Mouse (Mus musculus) heart, embryonic 12.5 days (tissue): ENCODE results near the gene Lhx1. TPM values are rescaled to one million over a fixed set of nuclear protein-coding genes. Genes with fewer than 3 reads are reported as not detected.

Source experiments
- ATAC-seq: fragments of 200-750 bp; cut with Nextera tagmentation; 2 replicates; pipeline ENCODE4 v1.8.0; 2017; ENCODE audit warnings: moderate TSS enrichment, moderate library complexity; ENCODE audit not compliant: insufficient number of reproducible peaks, low FRiP score
- H3K27ac ChIP-seq: fragments of 300-500 bp; sonication (generic); 2 replicates; pipeline ENCODE4 v1.5.1; 2016; ENCODE audit warnings: mild to moderate bottlenecking, moderate library complexity; ENCODE audit not compliant: poor library complexity, severe bottlenecking
- H3K27me3 ChIP-seq: fragments of 300-500 bp; sonication (generic); replicated peaks from 2 replicates; pipeline ENCODE4 v1.6.1; 2016; ENCODE audit warnings: mild to moderate bottlenecking, moderate library complexity
- H3K36me3 ChIP-seq: fragments of 300-500 bp; sonication (generic); 2 replicates; pipeline ENCODE4 v1.6.1; 2016; ENCODE audit warnings: mild to moderate bottlenecking, moderate library complexity
- H3K4me1 ChIP-seq: fragments of 300-500 bp; sonication (generic); replicated peaks from 2 replicates; pipeline ENCODE4 v1.6.1; 2016; ENCODE audit warnings: mild to moderate bottlenecking
- H3K4me2 ChIP-seq: fragments of 300-500 bp; sonication (generic); 2 replicates; pipeline ENCODE4 v1.6.1; 2016; ENCODE audit warnings: mild to moderate bottlenecking, moderate library complexity
- H3K4me3 ChIP-seq: fragments of 300-500 bp; sonication (generic); 2 replicates; pipeline ENCODE4 v1.5.1; 2016; ENCODE audit warnings: mild to moderate bottlenecking
- H3K9ac ChIP-seq: fragments of 300-500 bp; sonication (generic); 2 replicates; pipeline ENCODE4 v1.6.1; 2016; ENCODE audit warnings: mild to moderate bottlenecking, moderate library complexity
- H3K9me3 ChIP-seq: fragments of 300-500 bp; sonication (generic); replicated peaks from 2 replicates; pipeline ENCODE4 v1.6.1; 2016; ENCODE audit warnings: mild to moderate bottlenecking, moderate library complexity
- WGBS: fragments of 180-500 bp; shearing (Covaris S2); methylation state at CpG from one replicate; pipeline ENCODE4 v1.1.7; 2016; 5-methylcytosine and 5-hydroxymethylcytosine counted together
- polyA plus RNA-seq: library from polyadenylated mRNA; unstranded; fragments of >200 nt; fragmentation: Nextera tagmentation; extraction: Ambion mirVana; gene quantifications from 2 replicates; pipeline ENCODE4 v1.2.1, GENCODE M21; 2016

Gene Lhx1
- polyA plus RNA-seq, 1 experiment from 2014 or later: 0.05 TPM

DNA sequence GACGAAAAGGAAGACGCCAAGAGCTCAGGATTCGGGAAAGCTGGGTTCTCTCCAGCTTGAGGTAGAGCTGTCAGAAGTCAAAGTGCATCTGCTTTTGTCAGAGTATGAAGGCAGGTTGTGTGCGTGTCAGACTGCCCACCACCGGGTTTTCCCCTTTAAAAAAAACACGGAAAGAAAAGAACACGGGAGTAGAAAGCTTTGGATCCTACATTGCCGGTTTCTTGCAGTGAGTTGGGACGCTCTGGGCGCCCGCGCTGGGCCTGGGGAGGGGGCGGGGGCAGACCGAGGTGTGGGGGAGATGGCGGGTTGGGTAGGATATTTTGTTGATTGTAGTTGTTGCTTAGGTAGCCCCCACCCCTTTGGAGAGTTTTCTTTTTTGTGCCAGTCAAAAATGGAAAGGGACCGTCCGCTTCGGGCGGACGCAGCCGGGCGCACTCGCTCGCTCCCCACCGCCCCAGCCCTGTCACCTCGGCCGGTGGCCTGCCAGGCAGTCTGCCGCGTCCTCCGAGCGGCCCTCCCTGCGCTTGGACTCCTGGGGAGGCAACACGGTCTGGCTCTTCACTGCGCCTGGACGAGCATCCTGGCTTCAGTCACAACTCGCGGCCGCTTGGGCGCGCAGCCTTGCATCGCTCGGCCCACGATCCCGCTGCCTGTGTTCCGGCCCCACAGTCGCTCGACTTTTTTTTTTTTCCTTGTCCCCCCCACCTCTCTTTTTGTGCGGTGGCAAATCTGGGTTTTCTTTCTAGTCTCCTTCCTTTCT lies 644 bp downstream of the Lhx1 start:
- Histone ChIP-seq H3K4me1 (peaks cover 50% of the 10 kb centered on the region), H3K9me3 (no peaks in the 10 kb centered on the region)
- ATAC-seq: 0 out of 2 replicates have a peak, but pooled peaks have one; percentile 39

DNA sequence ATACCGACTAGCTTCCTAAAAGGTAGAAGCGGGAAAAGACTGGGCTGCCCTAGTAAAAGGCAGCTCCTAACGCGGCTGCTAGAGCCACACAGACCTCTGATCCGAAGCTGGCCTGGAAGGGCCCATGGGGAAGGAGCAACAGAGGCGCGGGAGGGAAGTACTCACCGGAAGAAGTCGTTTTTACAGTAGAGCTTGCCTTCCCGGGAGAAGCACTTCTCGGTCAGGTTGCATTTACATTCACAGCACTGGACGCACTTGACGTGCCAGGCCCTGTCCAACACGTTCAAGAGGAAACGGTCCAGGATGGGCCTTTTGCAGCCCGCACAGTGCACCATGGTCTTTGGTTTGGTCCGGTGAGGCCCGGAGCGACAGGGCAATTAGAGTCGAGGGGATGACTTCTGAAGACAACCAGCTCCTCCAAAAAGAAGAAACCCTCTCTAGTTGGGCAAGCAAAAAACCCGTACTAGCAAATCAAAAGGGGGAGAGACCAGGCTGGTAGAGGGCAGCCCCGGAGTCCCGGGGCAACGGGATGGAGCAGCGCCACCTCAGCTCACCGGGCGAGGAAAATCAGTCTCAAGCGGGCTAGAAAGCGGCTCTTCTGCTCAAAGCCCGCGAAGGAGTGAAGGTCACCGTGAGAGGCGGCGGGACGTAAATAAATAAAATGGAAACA lies 1.4 kb downstream of the Lhx1 start:
- peak overlapping the region; percentile 86 for H3K4me2 ChIP-seq
- no peaks in the 10 kb centered on the region for H3K9me3 ChIP-seq
- H3K4me3 ChIP-seq: peak overlapping the region; percentile 57
- no peak overlapping the region for H3K9ac ChIP-seq
- no peak overlapping the region for H3K27ac ChIP-seq
- peaks cover 100% of the 10 kb centered on the region for H3K27me3 ChIP-seq
- H3K36me3 ChIP-seq: no peaks in the 10 kb centered on the region
- WGBS: under 1% methylated on average over 35 of the region's 35 CpGs
- ATAC-seq: no peak
- H3K4me1 ChIP-seq: peaks cover 43% of the 10 kb centered on the region

More for the DNA sequence above, 644 bp downstream of the Lhx1 start:
- WGBS: under 1% methylated on average over 48 of the region's 48 CpGs
- no peak overlapping the region for H3K27ac ChIP-seq
- no peak overlapping the region for H3K9ac ChIP-seq
- H3K27me3 ChIP-seq: peaks cover 100% of the 10 kb centered on the region
- H3K36me3 ChIP-seq: no peaks in the 10 kb centered on the region
- peak overlapping the region; percentile 57 for H3K4me3 ChIP-seq
- H3K4me2 ChIP-seq: peak overlapping the region; percentile 86

DNA sequence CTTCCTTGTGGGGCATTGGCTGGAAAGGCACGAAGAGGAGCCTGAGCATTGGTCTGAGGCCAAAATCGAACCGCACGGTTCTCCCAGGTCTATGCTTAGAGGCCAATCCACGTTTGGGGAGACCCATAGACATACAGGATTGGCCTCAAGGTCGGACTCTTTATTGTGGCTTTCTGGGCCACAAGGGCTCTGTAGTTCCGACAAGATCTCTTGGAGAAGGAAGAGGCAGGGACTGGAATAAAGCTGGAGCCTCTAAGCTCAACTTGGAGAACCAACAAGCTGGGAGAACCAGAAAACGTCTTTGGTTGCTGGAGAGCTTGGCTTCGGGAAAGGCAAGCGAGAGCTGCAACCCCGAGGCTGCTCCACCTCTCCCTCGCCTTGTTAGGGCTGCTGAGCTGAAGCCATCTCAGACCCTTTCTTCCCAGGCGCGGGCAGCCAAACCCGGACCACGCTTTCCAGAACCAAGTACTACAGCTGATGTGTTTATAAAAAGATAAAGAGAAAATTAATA lies 2.0 kb downstream of the Lhx1 start:
- Histone ChIP-seq H3K4me1 (peaks cover 39% of the 10 kb centered on the region), H3K9me3 (no peaks in the 10 kb centered on the region), H3K27me3 (peaks cover 100% of the 10 kb centered on the region), H3K27ac (no peak overlapping the region), H3K4me3 (peak overlapping the region; percentile 57; the same call in 1 of the 2 replicates), H3K36me3 (no peaks in the 10 kb centered on the region), H3K9ac (no peak overlapping the region), H3K4me2 (peak overlapping the region; percentile 86; the same call in 1 of the 2 replicates)
- 2% methylated on average over 16 of the region's 16 CpGs for WGBS
- ATAC-seq: no peak

DNA sequence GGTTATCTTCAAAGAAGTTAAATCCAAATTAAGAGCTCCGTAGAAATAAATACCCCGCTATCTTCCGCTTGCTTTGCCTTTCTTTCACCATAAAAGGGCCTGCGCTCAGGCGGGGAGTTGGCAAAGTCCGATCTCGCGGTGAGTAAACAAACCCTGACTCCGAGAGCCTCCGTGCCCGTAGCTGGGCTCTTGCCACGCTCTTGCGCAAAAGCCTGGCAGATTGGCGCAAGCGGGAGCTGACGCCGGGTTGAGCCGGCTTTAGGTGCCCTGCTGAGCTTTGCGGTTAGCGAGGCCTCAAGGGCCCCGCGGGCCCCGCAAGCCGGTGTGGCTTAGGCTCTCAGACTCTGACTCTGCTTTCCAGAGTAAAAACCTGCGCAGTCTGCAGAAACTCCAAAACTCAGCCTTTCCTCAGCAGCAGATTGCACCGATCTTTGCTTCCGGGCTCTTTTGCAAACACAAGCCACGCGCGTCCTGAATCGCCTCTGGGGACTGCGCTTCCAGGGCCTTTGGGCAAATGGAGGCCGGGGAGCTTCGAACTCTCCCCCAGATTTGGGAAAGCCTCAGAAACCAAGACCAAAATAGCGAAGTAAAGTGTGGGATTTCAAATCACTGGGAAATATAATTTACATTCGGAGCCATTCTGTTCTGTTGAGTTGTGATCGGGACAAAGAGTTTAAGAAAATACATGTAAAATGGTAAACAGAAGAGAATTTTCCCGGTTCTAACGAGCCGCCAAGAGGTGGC lies 2.6 kb downstream of the Lhx1 start:
- Histone ChIP-seq H3K4me3 (peak overlapping the region; percentile 29), H3K9me3 (no peaks in the 10 kb centered on the region), H3K4me2 (peak overlapping the region; percentile 56), H3K9ac (no peak overlapping the region), H3K27me3 (peaks cover 97% of the 10 kb centered on the region), H3K36me3 (no peaks in the 10 kb centered on the region), H3K27ac (no peak overlapping the region), H3K4me1 (peaks cover 39% of the 10 kb centered on the region)
- no peak for ATAC-seq
- WGBS: under 1% methylated on average over 40 of the region's 40 CpGs

DNA sequence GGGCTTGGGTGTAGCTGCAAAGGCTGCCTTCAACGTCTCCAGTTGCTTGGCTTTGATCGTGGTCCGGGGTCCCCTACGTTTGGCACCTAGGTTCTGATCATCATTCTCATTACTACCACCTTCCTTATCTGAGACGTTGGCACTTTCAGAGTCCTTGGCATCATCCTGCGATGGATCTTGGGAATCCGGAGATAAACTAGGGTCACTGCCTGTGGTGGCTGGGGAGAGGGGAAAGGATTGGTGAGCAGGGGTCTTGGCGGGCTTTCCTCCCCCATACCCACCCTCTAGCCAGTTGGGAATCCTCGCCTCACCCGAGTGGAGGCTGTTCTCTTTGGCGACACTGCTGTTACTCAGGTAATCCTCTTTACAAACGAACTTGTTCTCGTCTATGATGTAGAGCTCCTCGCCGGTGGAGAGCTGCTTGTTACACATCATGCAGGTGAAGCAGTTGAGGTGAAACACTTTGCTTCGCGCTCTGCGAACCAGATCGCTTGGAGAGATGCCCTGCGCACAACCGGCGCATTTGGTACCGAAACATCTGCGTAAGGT lies 3.5 kb downstream of the Lhx1 start:
- no peak for ATAC-seq
- 24% methylated on average over 24 of the region's 24 CpGs for WGBS
- Histone ChIP-seq H3K4me3 (peak overlapping the region; percentile 29; the same call in 1 of the 2 replicates), H3K9me3 (no peaks in the 10 kb centered on the region), H3K27me3 (peaks cover 92% of the 10 kb centered on the region), H3K27ac (no peak overlapping the region), H3K4me2 (no peak overlapping the region), H3K4me1 (peaks cover 39% of the 10 kb centered on the region), H3K36me3 (no peaks in the 10 kb centered on the region), H3K9ac (no peak overlapping the region)

DNA sequence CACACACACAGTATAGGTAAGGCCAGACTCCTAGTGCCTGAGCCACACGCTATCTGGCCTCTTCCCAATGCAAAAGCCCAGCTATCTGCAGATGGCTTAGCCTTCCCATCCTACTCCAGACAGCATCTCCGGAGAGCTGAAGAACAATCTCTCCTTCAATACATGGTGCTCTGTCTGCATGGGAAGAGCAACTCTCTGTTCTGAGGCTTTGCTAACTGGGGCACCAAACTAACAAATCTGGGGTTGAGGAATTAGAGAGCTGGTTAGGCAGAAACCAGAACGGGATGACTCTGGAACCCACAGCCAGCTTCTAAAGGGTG lies 4.3 kb downstream of the Lhx1 start:
- H3K27ac ChIP-seq: no peak overlapping the region
- no peaks in the 10 kb centered on the region for H3K36me3 ChIP-seq
- H3K9me3 ChIP-seq: no peaks in the 10 kb centered on the region
- peaks cover 92% of the 10 kb centered on the region for H3K27me3 ChIP-seq
- H3K9ac ChIP-seq: no peak overlapping the region
- no peak overlapping the region for H3K4me3 ChIP-seq
- no peak for ATAC-seq
- no peak overlapping the region for H3K4me2 ChIP-seq
- H3K4me1 ChIP-seq: peaks cover 35% of the 10 kb centered on the region
- WGBS: 46% methylated on average over 3 of the region's 3 CpGs

DNA sequence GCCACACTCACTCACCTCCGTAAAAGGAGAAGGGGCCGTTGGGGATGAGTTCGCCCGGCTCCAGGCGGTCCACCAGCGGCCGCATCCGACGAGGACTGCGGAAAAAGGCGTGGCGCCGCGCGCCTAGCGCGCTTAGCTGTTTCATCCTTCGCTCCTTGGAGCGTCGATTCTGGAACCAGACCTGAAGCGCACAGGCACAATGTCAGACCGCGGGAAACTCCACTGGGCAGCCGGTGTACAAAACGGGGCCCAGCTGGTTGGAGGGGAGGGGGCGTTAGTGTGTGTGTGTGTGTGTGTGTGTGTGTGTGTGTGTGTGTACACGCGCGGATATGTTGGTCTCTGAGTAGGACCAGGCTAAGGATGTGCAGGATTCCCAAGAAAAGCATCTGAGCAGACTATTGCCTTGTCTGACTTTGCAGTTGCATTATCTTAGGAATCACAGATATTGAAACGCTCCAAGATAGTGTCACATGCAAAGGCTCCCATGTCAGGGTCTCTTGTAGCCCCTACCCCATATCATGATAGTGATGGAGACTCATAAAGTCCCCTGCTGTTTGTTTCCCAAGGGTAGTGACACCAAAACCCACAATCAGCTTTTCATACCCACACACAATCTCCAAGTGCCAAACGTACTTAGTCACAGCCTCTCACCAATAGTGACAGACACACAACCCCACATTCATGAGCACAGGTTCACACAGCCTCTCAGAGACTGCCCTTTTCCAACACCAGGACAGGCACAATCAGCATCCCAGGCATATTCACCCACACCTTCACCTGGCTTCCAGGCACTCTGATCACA lies 4.9 kb downstream of the Lhx1 start:
- Histone ChIP-seq H3K27me3 (peaks cover 92% of the 10 kb centered on the region), H3K4me1 (peaks cover 30% of the 10 kb centered on the region), H3K4me2 (no peak overlapping the region), H3K27ac (no peak overlapping the region), H3K4me3 (0 out of 2 replicates have a peak overlapping the region, but pooled peaks have one; percentile 6), H3K9ac (no peak overlapping the region), H3K36me3 (no peaks in the 10 kb centered on the region), H3K9me3 (no peaks in the 10 kb centered on the region)
- WGBS: 9% methylated on average over 31 of the region's 31 CpGs
- ATAC-seq: no peak

DNA sequence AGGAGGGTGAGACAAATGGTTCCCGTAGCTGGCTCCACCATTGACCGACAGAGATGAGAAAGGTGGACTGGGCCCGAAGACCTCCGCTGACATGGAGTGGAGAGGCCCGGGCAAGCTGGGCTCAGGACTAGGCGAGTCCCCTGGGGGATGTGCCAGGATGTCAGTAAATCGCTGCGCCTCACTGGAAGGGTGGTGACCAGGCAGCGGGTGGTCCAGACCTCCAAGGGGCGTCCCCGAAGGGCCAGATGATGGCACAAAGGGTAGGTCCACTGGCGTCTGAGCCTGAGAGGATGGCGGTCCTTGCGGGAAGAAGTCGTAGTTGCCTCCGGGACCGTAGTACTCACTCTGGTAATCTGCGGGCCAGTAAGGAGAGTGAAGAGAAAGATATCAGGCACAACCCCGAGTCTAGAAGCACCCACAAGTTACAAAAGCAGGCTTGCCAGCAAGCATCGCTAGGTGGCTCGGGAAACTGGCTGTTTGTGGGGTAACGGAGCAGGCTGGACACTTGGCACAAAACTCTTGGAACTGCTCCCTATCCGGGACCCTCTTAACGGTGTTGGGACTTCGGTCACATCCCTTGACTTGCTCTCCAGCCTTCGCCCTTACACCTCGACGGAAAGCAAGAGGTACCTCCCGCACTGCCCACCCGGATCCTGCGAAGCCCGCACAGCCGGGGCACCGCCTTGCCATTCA lies 5.6 kb downstream of the Lhx1 start:
- Histone ChIP-seq H3K4me3 (0 out of 2 replicates have a peak overlapping the region, but pooled peaks have one; percentile 6), H3K27ac (no peak overlapping the region), H3K36me3 (no peaks in the 10 kb centered on the region), H3K27me3 (peaks cover 92% of the 10 kb centered on the region), H3K4me1 (peaks cover 24% of the 10 kb centered on the region), H3K4me2 (no peak overlapping the region), H3K9me3 (no peaks in the 10 kb centered on the region), H3K9ac (no peak overlapping the region)
- WGBS: 28% methylated on average over 34 of the region's 34 CpGs
- ATAC-seq: no peak

DNA sequence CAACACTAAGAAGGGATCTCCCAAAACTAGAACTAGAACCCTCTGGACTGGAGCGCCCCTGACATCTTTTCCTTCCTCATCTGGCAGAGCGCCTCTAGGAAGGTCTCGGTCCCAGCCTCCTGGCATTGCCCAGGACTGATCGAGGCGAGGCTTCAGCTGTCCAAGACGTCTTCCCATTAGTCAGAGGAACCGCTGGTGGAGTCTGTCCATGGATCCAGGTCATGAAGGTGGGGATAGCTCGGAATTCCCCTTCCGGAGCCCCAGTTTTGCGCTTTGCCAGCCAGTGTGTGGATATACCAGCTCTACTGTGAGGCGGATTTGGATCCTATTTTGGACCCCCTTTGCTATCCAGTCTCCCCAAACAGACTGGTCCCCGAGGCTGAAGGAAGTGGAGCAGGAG lies 6.3 kb downstream of the Lhx1 start:
- Histone ChIP-seq H3K36me3 (no peaks in the 10 kb centered on the region), H3K27ac (no peak overlapping the region), H3K4me1 (peaks cover 18% of the 10 kb centered on the region), H3K27me3 (peaks cover 89% of the 10 kb centered on the region), H3K9me3 (no peaks in the 10 kb centered on the region), H3K9ac (no peak overlapping the region), H3K4me2 (no peak overlapping the region), H3K4me3 (no peak overlapping the region)
- ATAC-seq: no peak
- WGBS: 53% methylated on average over 12 of the region's 12 CpGs

DNA sequence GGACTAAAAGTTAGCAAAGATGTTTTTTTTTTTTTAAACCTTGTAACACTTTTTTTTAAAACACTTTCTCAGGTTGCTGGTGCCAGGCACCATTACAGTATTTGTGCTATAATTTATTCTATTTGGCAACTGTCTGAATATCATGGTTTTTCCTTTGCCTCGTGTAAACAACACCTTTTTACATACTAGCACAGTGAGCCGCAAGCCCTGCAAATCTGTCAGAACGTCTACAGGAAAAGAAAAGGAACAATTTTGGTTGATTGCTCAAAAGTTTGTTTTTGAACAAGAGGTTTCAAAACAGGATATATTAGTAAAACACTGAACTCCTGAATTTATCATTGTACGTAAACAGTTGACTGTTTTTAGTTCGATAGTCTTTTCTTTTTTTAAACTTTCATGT lies 7.1 kb downstream of the Lhx1 start:
- 67% methylated on average over 5 of the region's 5 CpGs for WGBS
- no peaks in the 10 kb centered on the region for H3K36me3 ChIP-seq
- ATAC-seq: no peak
- no peak overlapping the region for H3K9ac ChIP-seq
- H3K4me3 ChIP-seq: no peak overlapping the region
- no peak overlapping the region for H3K4me2 ChIP-seq
- H3K4me1 ChIP-seq: peaks cover 10% of the 10 kb centered on the region
- H3K27ac ChIP-seq: no peak overlapping the region
- H3K9me3 ChIP-seq: no peaks in the 10 kb centered on the region
- peaks cover 81% of the 10 kb centered on the region for H3K27me3 ChIP-seq
